Mouse (Mus musculus): ENCODE measurements around the gene Asb5.
"Not testable (repeated sequence)": the region's sequence is repeated elsewhere in the genome, so short reads cannot be mapped to it uniquely, and the experiment has no call there.

The Asb5 gene

GRCm38 (mm10) chr8:54616710-54617109 is 87.3 kb downstream of the Asb5 start:
- in situ Hi-C loops (cut with MboI, MseI) = not testable (repeated sequence)

All from T-helper 17 cell (primary cell).